Mouse (Mus musculus): ENCODE results near the gene Fau.

Fau gene

DNA sequence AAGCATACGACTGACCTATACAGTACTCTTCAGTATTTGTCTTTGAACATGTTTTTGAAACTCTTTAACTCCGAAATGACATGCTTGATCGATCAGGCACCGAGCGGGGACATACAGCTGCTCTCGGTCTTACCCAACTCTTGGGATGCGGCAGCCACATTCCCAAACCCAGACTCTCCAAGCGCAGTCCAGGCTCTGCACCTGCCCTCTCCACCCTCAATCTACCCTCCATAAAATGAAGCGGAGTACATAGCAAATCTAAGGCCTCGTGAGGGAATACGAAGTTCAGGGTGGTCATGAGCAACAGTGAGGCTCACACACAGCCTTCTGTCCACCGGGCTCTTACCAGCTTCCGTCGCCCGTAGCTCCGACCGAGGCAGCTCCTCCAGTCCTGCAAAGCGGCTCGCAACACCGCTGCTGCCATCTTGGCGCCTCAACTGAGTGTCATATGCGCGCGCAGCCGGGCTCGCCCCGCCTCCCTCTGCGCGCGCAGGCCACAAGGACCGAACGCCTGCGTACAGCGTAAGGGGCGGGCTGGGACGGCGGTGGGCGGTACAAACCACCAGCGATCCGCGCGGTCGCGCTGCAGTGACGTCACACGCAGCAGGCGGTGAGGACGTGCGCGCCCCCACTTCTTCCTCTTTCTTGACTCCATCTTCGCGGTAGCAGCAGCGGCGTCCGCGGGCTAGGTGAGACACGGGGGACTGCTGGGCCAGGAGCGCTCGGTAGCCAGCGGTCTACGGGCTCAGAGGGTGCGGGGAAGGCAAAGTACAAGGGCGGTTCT lies at the start of gene Fau, which contains the start of gene Mrpl49:
Gene Fau (plus strand): TSS at position 532 of the 784 bp plus-strand sequence.
Gene Mrpl49 (minus strand): TSS at position 473 of the 784 bp plus-strand sequence.
- peak; percentile 98 for DNase-seq

DNA sequence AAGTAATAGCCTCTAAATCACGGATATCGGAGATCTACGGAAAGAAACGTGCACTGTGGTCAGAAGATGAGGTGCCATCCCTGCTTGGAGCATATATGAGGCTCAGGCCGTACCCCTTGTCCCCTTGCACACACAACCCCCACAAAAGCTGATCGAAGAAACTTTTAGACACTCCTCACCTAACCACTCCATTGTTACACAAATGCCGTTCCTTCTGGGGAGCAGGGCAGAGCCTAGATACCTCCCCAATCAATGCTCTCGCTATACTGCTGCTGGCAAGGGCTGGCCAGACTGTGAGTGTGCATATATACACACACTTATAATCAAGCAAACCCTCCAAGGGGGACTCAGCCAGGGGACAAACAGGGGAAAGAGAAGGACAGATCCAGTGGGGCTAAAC lies 48.5 kb upstream of the Fau start:
- no peak for DNase-seq

DNA sequence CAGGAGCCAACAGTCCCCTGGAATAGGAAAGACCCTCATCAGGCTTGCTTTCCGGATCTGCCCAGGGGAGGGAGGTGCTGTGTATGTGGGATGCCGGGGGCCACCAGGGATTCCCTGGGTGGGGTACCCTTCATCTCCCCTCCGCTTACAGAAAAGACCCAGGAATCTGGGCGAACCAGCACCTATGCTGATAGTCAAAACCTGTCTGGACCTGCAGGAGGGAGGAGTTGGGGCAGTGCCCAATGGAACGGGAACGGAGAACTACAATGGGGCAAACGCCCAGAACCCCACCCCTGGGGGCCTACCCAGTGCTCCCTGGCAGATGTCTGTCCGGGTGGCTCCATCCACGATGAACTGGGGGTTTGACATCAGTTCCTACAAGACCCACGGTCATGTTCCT lies 44.0 kb upstream of the Fau start:
- DNase-seq = peak; percentile 31

DNA sequence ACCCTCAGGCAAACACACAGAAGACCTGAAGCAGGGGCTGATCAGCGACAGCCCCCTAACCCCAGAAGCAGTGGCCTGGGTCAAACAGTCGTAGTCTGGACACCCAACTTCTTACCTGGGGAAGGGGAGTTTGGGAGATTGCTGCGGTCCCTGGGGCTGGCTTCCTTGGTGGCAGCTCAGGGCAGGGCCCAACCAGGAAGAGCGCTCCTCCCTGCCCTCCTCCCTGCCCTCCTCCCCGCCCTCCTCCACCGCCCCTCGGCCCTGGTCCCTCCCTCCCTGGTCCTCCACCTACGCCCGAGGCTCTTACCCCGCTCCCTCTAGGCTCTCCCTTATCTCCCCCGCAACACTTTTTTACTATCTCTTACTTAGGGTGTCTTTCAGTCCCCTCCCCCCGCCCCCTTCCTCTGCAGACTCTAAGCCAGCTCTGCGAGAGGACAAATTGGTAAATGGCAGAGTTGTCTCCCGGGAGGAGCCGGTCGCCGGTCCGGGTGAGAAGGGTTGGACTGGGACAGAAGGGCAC lies 42.6 kb upstream of the Fau start:
- DNase-seq = peak; percentile 41

DNA sequence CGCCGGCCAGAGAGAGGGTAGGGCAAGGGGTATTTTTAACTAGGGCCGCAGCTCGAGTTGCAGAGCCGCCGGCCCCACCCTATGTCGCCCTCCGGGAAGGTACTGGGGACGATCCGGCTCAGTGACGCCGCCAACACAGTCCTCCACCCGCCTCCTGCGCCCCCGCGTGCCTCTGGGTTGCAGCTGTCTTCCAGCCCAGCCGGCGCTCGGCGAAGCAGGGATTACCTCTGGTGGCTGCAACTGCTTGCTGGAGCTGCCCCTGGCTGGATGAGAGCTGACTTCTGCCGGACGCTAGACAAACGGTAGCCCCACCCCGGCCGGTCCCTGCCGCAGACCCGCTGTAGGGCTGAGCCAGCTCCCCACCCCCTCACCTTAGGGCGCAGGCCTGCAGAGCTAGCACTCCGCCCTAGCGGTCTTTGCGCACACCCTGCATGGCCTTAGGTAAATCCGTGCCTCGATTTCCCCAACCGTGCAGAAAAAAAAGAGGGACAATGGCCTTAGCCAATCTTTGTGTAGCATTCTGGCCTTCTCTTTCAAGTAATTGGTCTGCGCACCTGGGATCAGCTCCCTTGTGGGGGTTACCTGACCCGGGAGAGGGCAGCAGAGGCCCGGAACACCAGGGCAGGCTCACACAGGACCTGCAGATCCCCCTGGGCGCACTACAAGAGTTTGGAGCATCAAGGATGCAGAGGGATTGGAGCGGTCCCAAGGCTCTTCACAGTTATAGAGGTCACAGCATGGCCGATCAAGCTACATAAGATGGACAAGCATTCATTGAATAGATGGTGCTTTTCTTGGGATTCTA lies 41.9 kb upstream of the Fau start, which contains the start of gene Capn1:
Gene Capn1 (minus strand): TSS at position 387 of the 805 bp plus-strand sequence.
- peak; percentile 60 for DNase-seq

DNA sequence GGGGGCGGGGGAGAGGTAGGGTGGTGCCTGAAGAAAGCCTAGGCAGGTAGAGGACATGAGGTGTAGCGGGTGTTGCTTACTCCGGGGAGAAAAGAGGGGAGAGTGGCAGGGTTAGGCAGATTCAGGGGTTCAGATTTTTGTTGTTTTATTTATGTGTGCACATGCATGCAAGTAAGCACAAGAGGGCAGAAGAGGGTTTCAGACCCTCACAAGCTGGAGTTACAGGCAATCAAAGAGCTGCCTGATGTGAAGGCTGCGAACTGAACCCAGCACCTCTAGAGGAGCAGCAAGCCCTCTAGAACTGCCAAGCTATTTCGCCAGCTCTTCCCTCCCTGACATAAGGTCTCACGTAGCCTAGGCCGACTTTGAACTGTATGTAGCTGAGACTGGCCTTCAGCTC lies 41.1 kb upstream of the Fau start:
- peak; percentile 28 for DNase-seq

DNA sequence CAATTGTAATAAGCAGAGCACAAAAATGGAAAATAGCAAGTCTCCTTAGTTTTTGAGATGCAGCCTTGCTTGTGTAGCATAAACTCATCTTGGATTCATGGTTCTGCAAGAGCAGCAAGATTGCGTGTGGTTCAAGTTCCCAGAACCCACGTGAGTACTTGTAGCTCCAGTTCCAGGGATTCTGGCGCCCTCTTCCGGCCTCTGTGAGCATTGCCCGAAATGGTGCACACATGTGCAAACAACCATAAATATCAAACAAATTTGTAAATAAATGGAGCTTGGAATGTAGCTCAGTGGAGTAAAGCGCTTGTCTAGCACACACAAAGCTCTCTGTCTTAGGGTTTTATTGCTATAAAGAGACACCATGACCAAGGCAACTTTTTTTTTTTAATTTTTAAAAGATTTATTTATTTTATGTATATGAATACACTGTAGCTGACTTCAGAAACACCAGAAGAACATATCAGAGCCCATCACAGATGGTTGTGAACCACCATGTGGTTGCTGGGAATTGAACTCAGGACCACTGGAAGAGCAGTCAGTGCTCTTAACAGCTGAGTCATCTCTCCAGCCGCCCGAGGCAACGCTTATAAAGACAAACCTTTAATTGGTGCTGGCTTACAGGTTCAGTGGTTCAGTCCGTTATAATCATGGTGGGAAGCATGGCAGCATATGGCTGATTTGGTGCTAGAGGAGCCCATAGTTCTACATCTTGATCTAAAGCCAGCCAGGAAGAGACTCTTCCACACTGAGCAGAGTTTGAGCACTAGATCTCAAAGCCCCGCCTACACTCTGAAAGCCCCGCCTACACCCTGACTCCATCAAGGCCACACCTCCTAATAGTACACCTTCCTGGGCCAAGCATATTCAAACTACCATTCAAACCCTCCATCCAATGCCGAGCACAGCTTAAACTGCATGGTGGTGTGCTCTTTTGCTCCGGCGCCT lies 39.2 kb upstream of the Fau start:
- peak; percentile 93 for DNase-seq

DNA sequence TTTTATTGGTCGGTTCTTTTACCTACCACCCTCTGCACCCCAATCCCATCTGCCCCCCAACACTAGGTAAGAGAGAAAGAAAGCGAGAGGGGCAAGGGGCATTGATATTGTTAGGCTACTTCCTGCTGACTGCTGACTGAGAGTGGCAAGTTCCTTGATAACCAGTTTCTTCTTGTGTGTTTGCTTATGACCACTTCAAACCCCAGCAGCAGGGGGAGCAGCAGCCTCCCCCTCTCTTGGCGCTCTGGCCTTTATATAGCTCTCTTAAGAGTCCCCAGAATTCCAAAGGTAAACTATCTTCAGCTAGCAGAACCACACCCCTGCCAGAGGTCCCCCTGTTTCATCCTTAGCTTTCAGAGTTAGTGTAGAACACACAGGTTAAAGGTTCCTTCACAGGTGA lies 37.4 kb upstream of the Fau start:
- DNase-seq = no peak

DNA sequence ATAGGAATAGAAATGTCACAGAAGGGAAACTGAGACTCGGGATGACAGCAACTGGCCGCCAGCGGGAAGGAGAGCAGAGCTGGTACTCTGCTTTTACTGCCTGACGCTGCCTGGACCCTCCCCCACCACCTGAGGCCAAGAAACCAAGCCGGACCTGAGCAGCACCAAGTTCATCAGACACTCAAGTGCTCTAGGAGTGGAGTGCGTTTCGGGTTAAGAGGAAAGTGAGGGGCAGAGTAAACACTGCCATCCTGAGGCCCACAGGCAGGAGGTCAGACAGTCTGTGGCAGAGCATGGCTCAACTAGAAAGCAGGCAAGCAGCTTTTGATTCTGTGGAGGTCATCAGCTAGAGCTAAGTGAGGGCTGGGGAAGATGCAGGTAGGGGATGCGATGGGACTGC lies 34.6 kb upstream of the Fau start:
- DNase-seq = no peak

DNA sequence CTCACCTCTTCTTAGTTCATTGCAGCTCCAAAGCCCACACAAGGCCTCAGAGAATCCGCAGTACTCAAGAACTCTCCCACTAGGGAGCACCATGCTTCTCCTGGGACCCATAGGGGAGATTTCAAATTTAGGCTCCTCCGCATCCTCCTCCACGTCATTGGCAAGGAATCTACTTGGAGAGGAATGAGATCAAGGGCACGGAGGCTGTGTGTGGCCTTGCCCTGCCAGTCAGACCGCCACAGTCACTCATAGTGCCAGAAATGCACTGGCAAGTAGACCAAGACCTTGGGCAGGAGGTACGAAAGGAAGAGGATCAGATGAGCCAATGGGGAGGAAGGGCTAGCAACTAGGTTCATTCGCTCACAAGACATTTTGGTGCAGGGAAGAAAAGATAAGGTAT lies 33.7 kb upstream of the Fau start:
- no peak for DNase-seq

DNA sequence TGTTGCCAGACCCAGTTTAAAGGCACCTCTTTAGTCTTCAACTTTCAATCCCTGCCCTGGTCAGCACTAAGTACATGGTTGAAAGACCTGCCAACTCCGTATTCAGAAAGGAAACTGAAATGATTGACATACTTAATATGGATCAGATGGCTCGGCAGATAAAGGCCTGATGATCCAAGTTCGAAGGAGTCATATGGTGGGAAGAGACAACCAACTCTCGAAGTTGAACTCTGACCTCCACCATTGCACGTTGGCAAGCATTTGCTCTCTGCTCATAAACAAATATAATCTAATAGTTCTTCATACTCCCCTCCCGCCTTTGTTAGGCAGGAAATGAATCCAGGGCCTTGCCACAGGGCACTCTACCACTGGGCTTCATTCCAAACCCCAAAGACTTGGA lies 28.7 kb upstream of the Fau start:
- no peak for DNase-seq

DNA sequence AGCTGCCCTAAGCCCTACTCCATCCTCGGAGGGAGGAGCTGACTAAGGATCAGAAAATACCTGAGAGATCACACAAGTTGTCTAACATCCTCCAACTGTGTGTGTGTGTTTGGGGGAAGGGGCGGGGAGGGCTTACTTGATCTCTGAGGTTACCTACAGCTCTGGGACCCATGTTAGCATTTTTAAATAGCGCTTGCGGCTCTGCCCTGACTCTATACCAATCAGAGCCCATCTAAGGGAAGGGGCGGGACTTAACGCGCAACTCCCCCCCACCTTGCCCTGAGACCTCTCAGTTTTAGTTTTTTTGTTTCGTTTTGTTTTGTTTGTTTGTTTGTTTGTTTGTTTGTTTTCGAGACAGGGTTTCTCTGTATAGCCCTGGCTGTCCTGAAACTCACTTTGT lies 28.2 kb upstream of the Fau start:
- DNase-seq = no peak

DNA sequence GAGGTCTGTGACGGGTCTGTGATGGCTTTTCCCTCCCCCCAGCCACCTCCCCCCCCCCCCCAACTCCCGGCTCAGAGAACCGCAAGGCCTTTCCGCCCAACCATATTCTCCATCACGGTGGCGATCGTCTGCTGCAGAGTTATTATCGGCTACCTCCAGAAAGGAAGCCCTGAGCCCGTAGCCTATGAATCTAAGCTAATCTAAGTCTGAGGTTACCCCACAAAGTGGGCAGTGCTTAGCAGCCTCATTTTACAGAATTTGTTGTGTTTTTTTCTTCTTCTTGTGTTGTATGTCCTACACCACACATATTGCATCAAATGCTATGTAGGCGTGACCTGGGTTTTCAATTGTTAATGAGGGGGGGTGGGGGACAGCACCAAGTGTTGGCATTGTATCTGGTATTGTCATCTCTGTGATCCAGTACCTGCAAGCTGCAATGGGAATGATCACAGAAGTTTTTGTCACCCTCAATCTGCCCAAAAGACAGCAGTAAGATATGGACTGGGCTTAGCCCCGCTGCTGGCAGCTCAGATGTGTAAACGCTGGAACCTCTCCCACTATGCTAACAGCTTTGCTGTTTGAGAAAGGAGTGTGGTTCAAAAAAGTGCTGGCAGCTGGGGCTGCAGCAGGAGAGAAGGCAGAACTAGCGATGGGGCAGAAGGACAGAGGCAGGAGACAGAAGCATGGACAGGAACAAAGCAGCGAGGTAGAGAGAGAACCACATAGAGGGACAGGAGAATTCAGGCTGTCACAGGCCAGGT lies 26.9 kb upstream of the Fau start:
- no peak for DNase-seq

DNA sequence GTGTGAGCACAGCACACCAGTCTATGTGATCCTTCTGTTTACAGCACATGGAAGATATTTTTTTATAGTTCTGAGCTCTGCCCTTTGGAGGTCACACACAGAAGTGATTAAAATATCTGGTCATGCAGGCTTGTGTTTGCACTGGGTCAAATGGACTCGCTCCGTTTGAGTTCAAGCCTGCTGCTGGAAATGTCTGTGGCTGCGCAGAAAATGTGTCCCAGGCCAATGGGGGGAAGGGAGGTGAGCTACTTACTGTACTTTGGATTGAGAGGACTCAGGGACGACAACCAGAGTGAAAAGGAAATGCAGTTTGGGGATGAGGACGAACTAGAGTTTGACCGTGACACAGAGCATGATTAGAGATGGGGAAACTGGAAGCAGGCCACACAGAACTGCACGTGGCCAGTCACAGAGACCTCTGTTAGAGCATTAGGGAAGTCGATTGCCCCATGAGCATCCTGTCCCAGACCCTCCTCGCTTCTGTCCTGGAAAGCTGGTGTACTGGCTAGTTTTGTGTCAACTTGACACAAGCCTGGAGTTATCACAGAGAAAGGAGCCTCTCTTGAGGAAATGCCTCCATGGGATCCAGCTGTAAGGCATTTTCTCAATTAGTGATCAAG lies 21.6 kb upstream of the Fau start:
- DNase-seq = no peak

DNA sequence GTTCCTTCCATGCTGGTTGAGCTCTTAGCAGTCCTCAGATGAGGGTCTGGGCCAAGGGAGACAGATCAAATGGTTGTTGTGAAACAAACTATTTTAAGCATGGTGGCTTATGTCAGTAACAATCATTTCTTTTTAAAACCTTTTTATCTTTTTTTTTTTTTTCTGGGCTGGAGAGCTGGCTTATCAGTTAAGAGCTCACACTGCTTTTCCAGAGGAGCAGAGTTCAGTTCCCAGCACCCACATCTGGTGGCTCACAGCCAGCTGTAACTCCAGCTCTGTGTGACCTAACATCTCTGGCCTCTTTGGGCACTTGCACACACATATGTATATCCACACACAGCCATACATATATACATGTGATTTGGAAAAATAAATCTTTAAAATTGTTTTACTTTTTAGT lies 19.9 kb upstream of the Fau start:
- no peak for DNase-seq

DNA sequence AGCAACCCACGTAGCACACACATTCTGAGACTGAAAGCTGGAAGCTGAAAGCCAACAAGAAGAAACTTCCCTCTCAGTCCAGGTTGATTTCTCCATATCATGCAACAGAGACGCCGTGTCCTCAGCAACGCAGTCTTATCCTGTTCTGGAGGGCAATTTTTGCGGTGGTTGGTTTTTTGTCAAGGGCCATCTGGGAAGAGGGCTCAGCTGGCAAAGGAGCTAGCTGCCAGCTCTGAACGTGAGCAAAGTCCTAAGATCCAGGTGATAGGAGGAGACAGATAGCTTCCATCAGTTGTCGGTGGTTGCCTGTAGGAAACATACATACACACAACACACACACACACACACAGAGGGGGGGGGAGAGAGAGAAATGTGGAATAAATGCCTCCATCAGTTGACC lies 19.3 kb upstream of the Fau start:
- DNase-seq = no peak

DNA sequence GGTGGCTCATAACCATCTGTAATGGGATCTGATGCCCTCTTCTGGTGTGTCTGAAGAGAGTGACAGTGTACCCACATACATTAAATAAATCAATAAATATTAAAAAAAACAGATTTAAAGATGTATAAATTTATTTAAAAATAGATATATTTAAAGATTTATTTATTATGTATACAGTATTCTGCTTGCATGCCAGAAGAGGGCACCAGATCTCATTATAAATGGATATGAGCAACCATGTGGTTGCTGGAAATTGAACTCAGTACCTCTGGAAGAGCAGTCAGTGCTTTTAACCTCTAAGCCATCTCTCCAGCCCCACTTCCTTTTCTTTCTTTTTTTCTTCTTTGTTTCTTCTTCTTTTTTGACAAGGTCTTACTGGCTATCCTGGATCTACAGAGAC lies 17.6 kb upstream of the Fau start:
- no peak for DNase-seq

DNA sequence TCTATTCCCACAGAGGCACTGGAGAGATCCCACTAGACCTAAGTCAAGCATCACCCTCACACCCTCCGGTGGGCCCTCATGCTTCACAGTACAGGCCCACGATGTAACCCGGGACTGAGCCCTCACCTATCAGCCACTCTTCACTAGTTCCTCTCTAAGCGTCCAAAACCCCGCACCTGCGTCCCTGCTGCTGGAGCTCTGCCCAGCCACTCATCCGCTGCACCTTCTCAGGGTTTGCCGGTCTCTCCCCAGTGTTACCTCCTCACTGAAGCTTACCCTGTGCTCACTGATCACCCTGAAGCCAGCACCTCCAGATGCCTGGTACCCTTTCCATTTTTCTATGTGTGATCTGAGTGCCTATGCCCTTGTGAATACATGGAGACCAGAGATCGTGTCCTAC lies 15.4 kb upstream of the Fau start:
- DNase-seq = peak; percentile 29

DNA sequence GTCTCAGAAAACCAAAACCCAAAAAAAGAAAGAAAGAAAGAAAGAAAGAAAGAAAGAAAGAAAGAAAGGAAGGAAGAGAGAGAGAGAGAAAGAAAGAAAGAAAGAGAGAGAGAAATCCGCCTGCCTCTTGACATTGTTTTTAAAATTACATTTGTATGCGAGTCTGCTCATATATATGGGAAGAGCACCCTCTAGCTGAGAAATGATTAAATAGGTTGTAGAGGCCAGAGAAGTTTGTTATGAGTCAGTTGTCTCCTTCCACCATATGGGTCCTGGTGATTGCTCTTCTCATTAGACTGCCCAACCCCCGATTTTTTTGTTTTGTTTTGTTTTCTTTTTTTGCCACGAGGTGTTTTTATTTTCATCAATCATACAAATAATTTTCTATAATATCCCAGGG lies 13.5 kb upstream of the Fau start:
- DNase-seq = peak; percentile 43

DNA sequence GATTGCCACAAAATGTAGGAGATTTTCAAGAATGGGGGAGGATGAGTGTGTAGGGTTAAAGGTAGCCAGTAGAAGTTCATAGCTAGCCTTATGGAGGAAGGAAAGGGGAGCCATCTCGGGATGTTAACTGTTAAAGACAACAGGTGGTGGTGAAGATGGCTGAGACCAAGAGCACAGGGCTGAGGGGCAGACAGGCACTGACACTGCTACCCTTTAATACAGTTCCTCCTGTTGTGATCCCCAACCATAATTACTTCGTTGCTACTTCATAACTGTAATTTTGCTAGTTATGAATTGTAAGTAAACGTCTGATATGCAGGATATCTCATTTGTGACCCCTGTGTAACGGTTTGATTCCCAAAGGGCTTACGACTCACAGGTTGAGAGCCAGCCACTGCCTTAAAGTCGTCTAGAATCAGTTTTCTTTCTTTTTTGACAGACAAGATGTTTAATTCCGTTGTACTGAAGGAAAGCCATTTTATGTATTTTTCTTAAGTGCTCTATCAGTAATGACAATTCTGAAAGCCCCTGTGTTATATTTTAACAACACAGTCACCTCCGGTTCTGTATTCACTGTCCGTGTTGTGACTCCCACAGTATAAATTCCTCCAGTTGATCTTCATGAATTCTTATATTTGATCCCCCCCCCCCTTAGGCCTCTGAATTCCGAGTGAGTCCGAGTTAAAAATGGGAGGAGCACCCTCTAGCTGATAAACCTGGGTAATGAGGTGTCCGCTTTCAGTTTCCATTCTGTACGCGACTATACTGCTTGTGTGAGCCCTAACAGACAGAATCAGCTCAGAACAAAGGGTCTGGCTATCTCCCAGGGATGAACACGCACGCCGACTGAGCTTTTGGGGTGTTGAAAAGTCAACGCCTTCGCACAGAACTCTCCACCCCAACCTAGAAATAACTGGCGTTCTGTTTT lies 12.0 kb upstream of the Fau start:
- peak; percentile 46 for DNase-seq

Data from cerebellum, adult 9-10 months (tissue).